Mouse (Mus musculus): ENCODE data around the gene Ccdc181. TPM values are rescaled to one million over a fixed set of nuclear protein-coding genes. Genes with fewer than 3 reads are reported as not detected.

Gene Ccdc181
- polyA plus RNA-seq, 1 experiment: 112 TPM

GRCm38 (mm10) chr1:164260171-164261028 lies 15.0 kb upstream of the Ccdc181 start:
- Histone ChIP-seq H3K36me3 (ENCODE audit: control insufficient read depth, insufficient read depth, low read length) (peaks cover 1% of the 10 kb centered on the region; the same call in 1 of the 2 replicates), H3K4me1 (ENCODE audit: control insufficient read depth, insufficient read depth, low read length) (no peaks in the 10 kb centered on the region), H3K27me3 (ENCODE audit: control insufficient read depth, insufficient read depth, low read length) (no peaks in the 10 kb centered on the region), H3K4me3 (ENCODE audit: control insufficient read depth, low read depth, low read length) (no peak overlapping the region), H3K27ac (ENCODE audit: control insufficient read depth, insufficient read depth, low read depth, low read length) (no peak overlapping the region)
- TF ChIP-seq CTCF (IDR thresholded peaks at IDR 0.05; ENCODE audit: control insufficient read depth, insufficient read depth, insufficient replicate concordance, low read depth, low read length): no peak
- no peak for TF ChIP-seq POLR2A (IDR thresholded peaks at IDR 0.05; ENCODE audit: control insufficient read depth, low read depth, low read length)

GRCm38 (mm10) chr1:164261553-164261952 lies 13.8 kb upstream of the Ccdc181 start:
- Histone ChIP-seq H3K4me3 (ENCODE audit: control insufficient read depth, low read depth, low read length) (no peak overlapping the region), H3K27me3 (ENCODE audit: control insufficient read depth, insufficient read depth, low read length) (no peaks in the 10 kb centered on the region), H3K4me1 (ENCODE audit: control insufficient read depth, insufficient read depth, low read length) (no peaks in the 10 kb centered on the region), H3K27ac (ENCODE audit: control insufficient read depth, insufficient read depth, low read depth, low read length) (no peak overlapping the region), H3K36me3 (ENCODE audit: control insufficient read depth, insufficient read depth, low read length) (peaks cover 1% of the 10 kb centered on the region; the same call in 1 of the 2 replicates)
- TF ChIP-seq POLR2A (IDR thresholded peaks at IDR 0.05; ENCODE audit: control insufficient read depth, low read depth, low read length) (no peak), CTCF (IDR thresholded peaks at IDR 0.05; ENCODE audit: control insufficient read depth, insufficient read depth, insufficient replicate concordance, low read depth, low read length) (no peak)

- TF ChIP-seq CTCF (IDR thresholded peaks at IDR 0.05; ENCODE audit: control insufficient read depth, insufficient read depth, insufficient replicate concordance, low read depth, low read length) (no peak), POLR2A (IDR thresholded peaks at IDR 0.05; ENCODE audit: control insufficient read depth, low read depth, low read length) (no peak)
- H3K36me3 ChIP-seq (ENCODE audit: control insufficient read depth, insufficient read depth, low read length): no peaks in the 10 kb centered on the region
- no peak overlapping the region for H3K4me3 ChIP-seq (ENCODE audit: control insufficient read depth, low read depth, low read length)
- H3K27ac ChIP-seq (ENCODE audit: control insufficient read depth, insufficient read depth, low read depth, low read length): no peak overlapping the region
- no peaks in the 10 kb centered on the region for H3K27me3 ChIP-seq (ENCODE audit: control insufficient read depth, insufficient read depth, low read length)
- peaks cover 8% of the 10 kb centered on the region for H3K4me1 ChIP-seq (ENCODE audit: control insufficient read depth, insufficient read depth, low read length)
Measured at GRCm38 (mm10) chr1:164270941-164271340, 4.4 kb upstream of the Ccdc181 start.

GRCm38 (mm10) chr1:164273659-164274058 lies 1.7 kb upstream of the Ccdc181 start:
- TF ChIP-seq CTCF (IDR thresholded peaks at IDR 0.05; ENCODE audit: control insufficient read depth, insufficient read depth, insufficient replicate concordance, low read depth, low read length) (no peak), POLR2A (IDR thresholded peaks at IDR 0.05; ENCODE audit: control insufficient read depth, low read depth, low read length) (no peak)
- Histone ChIP-seq H3K4me3 (ENCODE audit: control insufficient read depth, low read depth, low read length) (no peak overlapping the region), H3K27ac (ENCODE audit: control insufficient read depth, insufficient read depth, low read depth, low read length) (no peak overlapping the region), H3K4me1 (ENCODE audit: control insufficient read depth, insufficient read depth, low read length) (peaks cover 2% of the 10 kb centered on the region), H3K36me3 (ENCODE audit: control insufficient read depth, insufficient read depth, low read length) (no peaks in the 10 kb centered on the region), H3K27me3 (ENCODE audit: control insufficient read depth, insufficient read depth, low read length) (no peaks in the 10 kb centered on the region)

- Histone ChIP-seq H3K27me3 (ENCODE audit: control insufficient read depth, insufficient read depth, low read length) (no peaks in the 10 kb centered on the region), H3K4me1 (ENCODE audit: control insufficient read depth, insufficient read depth, low read length) (peaks cover 2% of the 10 kb centered on the region), H3K27ac (ENCODE audit: control insufficient read depth, insufficient read depth, low read depth, low read length) (no peak overlapping the region), H3K36me3 (ENCODE audit: control insufficient read depth, insufficient read depth, low read length) (peaks cover 2% of the 10 kb centered on the region), H3K4me3 (ENCODE audit: control insufficient read depth, low read depth, low read length) (no peak overlapping the region; the same call in 1 of the 2 replicates)
- TF ChIP-seq POLR2A (IDR thresholded peaks at IDR 0.05; ENCODE audit: control insufficient read depth, low read depth, low read length): no peak
- TF ChIP-seq CTCF (IDR thresholded peaks at IDR 0.05; ENCODE audit: control insufficient read depth, insufficient read depth, insufficient replicate concordance, low read depth, low read length): no peak
Measured at GRCm38 (mm10) chr1:164276552-164276951, 1.2 kb downstream of the Ccdc181 start.

- TF ChIP-seq POLR2A (IDR thresholded peaks at IDR 0.05; ENCODE audit: control insufficient read depth, low read depth, low read length) (no peak), CTCF (IDR thresholded peaks at IDR 0.05; ENCODE audit: control insufficient read depth, insufficient read depth, insufficient replicate concordance, low read depth, low read length) (no peak)
- H3K27me3 ChIP-seq (ENCODE audit: control insufficient read depth, insufficient read depth, low read length): no peaks in the 10 kb centered on the region
- peaks cover 2% of the 10 kb centered on the region for H3K36me3 ChIP-seq (ENCODE audit: control insufficient read depth, insufficient read depth, low read length)
- H3K27ac ChIP-seq (ENCODE audit: control insufficient read depth, insufficient read depth, low read depth, low read length): no peak overlapping the region
- H3K4me3 ChIP-seq (ENCODE audit: control insufficient read depth, low read depth, low read length): no peak overlapping the region
- peaks cover 2% of the 10 kb centered on the region for H3K4me1 ChIP-seq (ENCODE audit: control insufficient read depth, insufficient read depth, low read length)
Measured at GRCm38 (mm10) chr1:164279332-164279731, 3.9 kb downstream of the Ccdc181 start.

- no peak overlapping the region for H3K4me3 ChIP-seq (ENCODE audit: control insufficient read depth, low read depth, low read length)
- no peaks in the 10 kb centered on the region for H3K4me1 ChIP-seq (ENCODE audit: control insufficient read depth, insufficient read depth, low read length)
- no peaks in the 10 kb centered on the region for H3K27me3 ChIP-seq (ENCODE audit: control insufficient read depth, insufficient read depth, low read length)
- no peak overlapping the region for H3K27ac ChIP-seq (ENCODE audit: control insufficient read depth, insufficient read depth, low read depth, low read length)
- peaks cover 2% of the 10 kb centered on the region for H3K36me3 ChIP-seq (ENCODE audit: control insufficient read depth, insufficient read depth, low read length)
- TF ChIP-seq POLR2A (IDR thresholded peaks at IDR 0.05; ENCODE audit: control insufficient read depth, low read depth, low read length) (no peak), CTCF (IDR thresholded peaks at IDR 0.05; ENCODE audit: control insufficient read depth, insufficient read depth, insufficient replicate concordance, low read depth, low read length) (no peak)
Measured at GRCm38 (mm10) chr1:164284007-164284406, 8.6 kb downstream of the Ccdc181 start.
